Mouse (Mus musculus): ENCODE data around the gene Btbd35f26. TPM values are rescaled to one million over a fixed set of nuclear protein-coding genes. Genes with fewer than 3 reads are reported as not detected.
"Not testable (repeated sequence)": the region's sequence is repeated elsewhere in the genome, so short reads cannot be mapped to it uniquely, and the experiment has no call there.

Btbd35f26 gene
- not detected for total RNA-seq (2021)
- long read RNA-seq, experiment 1 = 0 reads
- long read RNA-seq, experiment 2 = 0 reads

- DNase-seq (ENCODE audit: low spot score in 2 of 2); intact Hi-C loops (cut with DNase I): not testable (repeated sequence)
Measured at GRCm38 (mm10) chrX:31336154-31336553, at the start of gene Btbd35f26. Gene Btbd35f26 (plus strand): TSS chrX:31336454.

GRCm38 (mm10) chrX:31341924-31342323 lies 5.7 kb downstream of the Btbd35f26 start:
- peak in 1 of 2 experiments; percentile 0 for DNase-seq (ENCODE audit: low spot score in 2 of 2)
- intact Hi-C loops (cut with DNase I) = not testable (repeated sequence)

- DNase-seq (ENCODE audit: low spot score in 2 of 2); intact Hi-C loops (cut with DNase I): not testable (repeated sequence)
Measured at GRCm38 (mm10) chrX:31383818-31384217, 47.6 kb downstream of the Btbd35f26 start, which contains the start of gene Btbd35f19. Gene Btbd35f19 (minus strand): TSS chrX:31383918.

Other genes starting within 250 kb of the Btbd35f26 start
- gene Btbd35f29, start 218.8 kb upstream of the Btbd35f26 start, total RNA-seq (2021) = not detected
- gene Spin2f, start 82.6 kb upstream of the Btbd35f26 start, total RNA-seq (2021) = not detected
- gene Btbd35f19, start 47.5 kb downstream of the Btbd35f26 start, total RNA-seq (2021) = not detected
- not detected for gene Gm21883, start 237.8 kb downstream of the Btbd35f26 start, total RNA-seq (2021)

All from left cerebral cortex, postnatal 14 days (tissue).